Mouse (Mus musculus): ENCODE results near the gene Zp3.

GRCm38 (mm10) chr5:135979381-135979780 is 518 bp upstream of the Zp3 start:
- no peak for TF ChIP-seq POLR2A (IDR thresholded peaks at IDR 0.05; ENCODE audit: low read depth, low read length)
- TF ChIP-seq CTCF (IDR thresholded peaks at IDR 0.05; ENCODE audit: extremely low read depth, insufficient read length, insufficient replicate concordance, low read depth, low read length) = no peak

Measured in small intestine, adult 2 months (tissue).